Mouse (Mus musculus): ENCODE data around the gene Pkd2. TPM values are rescaled to one million over a fixed set of nuclear protein-coding genes. Genes with fewer than 3 reads are reported as not detected.

The Pkd2 gene
- total and polyA plus RNA-seq, 3 experiments: not detected

DNA sequence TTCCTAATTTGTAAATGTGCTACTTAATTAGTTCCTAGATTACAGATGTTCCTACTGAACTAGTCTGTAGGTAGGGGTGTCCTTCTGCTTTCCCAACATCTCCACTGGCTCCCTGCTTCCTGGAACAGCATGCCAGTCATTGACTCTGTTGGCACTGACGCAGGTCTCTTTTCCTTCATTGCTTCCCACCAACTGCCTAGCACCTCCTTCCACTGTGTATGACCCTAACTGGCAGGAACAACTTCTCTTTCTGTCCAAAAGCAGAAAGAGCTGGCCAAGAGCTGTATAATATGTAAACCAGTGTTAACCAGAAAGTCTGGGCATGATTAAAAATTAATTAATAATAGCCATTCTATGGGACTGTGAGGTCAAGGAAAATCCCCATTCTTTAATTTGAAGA is 41.5 kb upstream of the Pkd2 start:
- no peak for DNase-seq (ENCODE audit: low read depth, low spot score)
- Histone ChIP-seq H3K4me3 (ENCODE audit: control insufficient read depth in 1 of 2, insufficient read depth in 1 of 2, low read depth in 2 of 2, low read length in 2 of 2) (no peak overlapping the region), H3K79me2 (ENCODE audit: control insufficient read depth, insufficient read depth, low read length, poor library complexity) (no peaks in the 10 kb centered on the region), H3K27ac (ENCODE audit: control insufficient read depth, low read depth, low read length) (no peak overlapping the region), H3K4me1 (ENCODE audit: control insufficient read depth in 1 of 2, insufficient read depth in 2 of 2, low read length in 2 of 2) (no peaks in the 10 kb centered on the region), H3K27me3 (ENCODE audit: control insufficient read depth in 1 of 2, insufficient read depth in 2 of 2, low read length in 2 of 2) (no peaks in the 10 kb centered on the region; a peak in 1 of 4 replicates), H3K9ac (ENCODE audit: control insufficient read depth, low read depth, low read length, poor library complexity, severe bottlenecking) (no peak overlapping the region), H3K9me3 (replicated peaks; ENCODE audit: insufficient read depth, low read length) (no peaks in the 10 kb centered on the region), H3K36me3 (ENCODE audit: control insufficient read depth in 1 of 2, insufficient read depth in 2 of 2, low read length in 2 of 2) (no peaks in the 10 kb centered on the region)
- no peak for TF ChIP-seq SIN3A (IDR thresholded peaks at IDR 0.05; ENCODE audit: low read length)
- TF ChIP-seq MEF2A (IDR thresholded peaks at IDR 0.05; ENCODE audit: extremely low read depth, insufficient replicate concordance, low read depth, low read length, poor library complexity, severe bottlenecking): no peak
- TF ChIP-seq POLR2AphosphoS5 (IDR thresholded peaks at IDR 0.05; ENCODE audit: borderline replicate concordance, low read depth, low read length): no peak
- no peak for TF ChIP-seq SMC3 (IDR thresholded peaks at IDR 0.05; ENCODE audit: low read depth, low read length)
- no peak for TF ChIP-seq KAT2A (conservative IDR thresholded peaks at IDR 0.05; ENCODE audit: low read depth, low read length)
- TF ChIP-seq RAD21 (IDR thresholded peaks at IDR 0.05; ENCODE audit: low read depth, low read length): no peak
- TF ChIP-seq USF1 (IDR thresholded peaks at IDR 0.05; ENCODE audit: low read depth, low read length): no peak
- no peak for TF ChIP-seq ELF1 (IDR thresholded peaks at IDR 0.05; ENCODE audit: low read depth, low read length)

DNA sequence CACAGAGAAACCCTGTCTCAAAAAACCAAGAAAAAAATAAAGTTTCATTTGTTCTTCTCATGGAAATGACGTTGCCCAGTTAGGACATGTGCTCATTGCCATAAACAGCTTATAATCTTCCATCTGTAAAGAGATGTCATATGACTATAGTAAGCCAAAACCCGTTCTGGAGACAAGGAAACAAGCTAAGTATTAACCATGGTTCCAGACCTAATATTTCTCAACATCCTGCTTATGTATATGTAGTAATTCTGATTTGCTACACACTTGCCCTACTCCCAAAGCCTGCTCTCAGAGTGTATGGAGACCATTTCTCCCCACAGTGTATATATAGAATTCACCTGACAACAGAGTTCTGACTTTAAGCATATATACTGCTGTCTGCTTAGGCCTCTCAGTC is 37.2 kb upstream of the Pkd2 start:
- H3K9me3 ChIP-seq (replicated peaks; ENCODE audit: insufficient read depth, low read length): no peaks in the 10 kb centered on the region
- no peak overlapping the region for H3K4me3 ChIP-seq (ENCODE audit: control insufficient read depth in 1 of 2, insufficient read depth in 1 of 2, low read depth in 2 of 2, low read length in 2 of 2)
- no peaks in the 10 kb centered on the region; a peak in 1 of 4 replicates for H3K27me3 ChIP-seq (ENCODE audit: control insufficient read depth in 1 of 2, insufficient read depth in 2 of 2, low read length in 2 of 2)
- no peaks in the 10 kb centered on the region for H3K36me3 ChIP-seq (ENCODE audit: control insufficient read depth in 1 of 2, insufficient read depth in 2 of 2, low read length in 2 of 2)
- DNase-seq (ENCODE audit: low read depth, low spot score): no peak
- H3K9ac ChIP-seq (ENCODE audit: control insufficient read depth, low read depth, low read length, poor library complexity, severe bottlenecking): no peak overlapping the region
- H3K4me1 ChIP-seq (ENCODE audit: control insufficient read depth in 1 of 2, insufficient read depth in 2 of 2, low read length in 2 of 2): no peaks in the 10 kb centered on the region
- H3K79me2 ChIP-seq (ENCODE audit: control insufficient read depth, insufficient read depth, low read length, poor library complexity): no peaks in the 10 kb centered on the region
- TF ChIP-seq TBP (IDR thresholded peaks at IDR 0.05; ENCODE audit: low read depth, low read length) (no peak), ETS1 (IDR thresholded peaks at IDR 0.05; ENCODE audit: low read depth, low read length) (no peak), MYB (IDR thresholded peaks at IDR 0.05; ENCODE audit: low read depth, low read length) (no peak), CHD1 (IDR thresholded peaks at IDR 0.05; ENCODE audit: low read depth, low read length) (no peak), MYC (IDR thresholded peaks at IDR 0.05; ENCODE audit: low read depth, low read length) (no peak), BHLHE40 (IDR thresholded peaks at IDR 0.05; ENCODE audit: borderline replicate concordance, low read depth, low read length) (no peak), NRF1 (IDR thresholded peaks at IDR 0.05; ENCODE audit: insufficient read depth, low read depth, low read length, poor library complexity, severe bottlenecking) (no peak), EP300 (IDR thresholded peaks at IDR 0.05; ENCODE audit: low read depth in 1 of 2, low read length in 2 of 2) (no peak), TAL1 (IDR thresholded peaks at IDR 0.05; ENCODE audit: low read length) (no peak)
- H3K27ac ChIP-seq (ENCODE audit: control insufficient read depth, low read depth, low read length): no peak overlapping the region
